Mouse (Mus musculus) adrenal gland, postnatal 10 days (tissue): ENCODE measurements at regions not wholly inside any gene's neighbourhood (a gene's known extent, or its start where the extent isn't known, plus 50 kb on each side); places are given as distances from the start of the nearest gene placed in this dataset.

Experiments
- DNase-seq: peaks from one replicate; pipeline ENCODE4 v3.0.0; 2021; ENCODE audit warnings: mixed read lengths

DNA sequence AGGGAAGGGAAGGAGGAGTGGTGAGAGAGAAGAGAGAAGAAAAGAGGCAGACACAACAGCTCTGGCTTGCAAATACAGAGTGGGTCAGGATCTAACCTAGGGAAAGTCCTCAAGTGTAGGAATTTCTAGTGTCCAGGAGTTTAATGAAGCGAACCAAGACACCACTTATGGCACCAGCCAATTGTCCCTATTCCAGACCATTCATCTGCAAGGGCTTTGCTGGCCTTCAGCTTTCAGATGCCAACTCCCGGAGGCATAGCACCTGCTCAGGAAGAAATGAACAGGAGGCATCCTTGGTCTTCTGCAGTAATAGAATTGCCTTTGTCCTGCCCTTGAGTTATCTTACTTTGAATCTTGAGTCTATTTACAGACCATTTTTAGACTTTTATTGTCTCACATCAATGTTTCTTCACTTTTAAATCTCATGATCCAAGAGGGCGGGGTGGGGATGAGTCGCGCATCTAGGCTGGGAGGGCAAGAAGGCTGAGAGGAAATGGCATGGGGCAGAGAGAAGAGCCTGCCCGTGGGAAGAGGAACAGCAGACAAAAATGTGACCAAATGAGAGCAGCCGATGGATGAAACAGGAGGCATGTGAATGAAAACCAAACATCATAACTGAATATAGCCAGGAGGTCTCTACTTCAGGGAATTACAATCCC lies 190.1 kb upstream of the Hmga2 start:
- no peak for DNase-seq

DNA sequence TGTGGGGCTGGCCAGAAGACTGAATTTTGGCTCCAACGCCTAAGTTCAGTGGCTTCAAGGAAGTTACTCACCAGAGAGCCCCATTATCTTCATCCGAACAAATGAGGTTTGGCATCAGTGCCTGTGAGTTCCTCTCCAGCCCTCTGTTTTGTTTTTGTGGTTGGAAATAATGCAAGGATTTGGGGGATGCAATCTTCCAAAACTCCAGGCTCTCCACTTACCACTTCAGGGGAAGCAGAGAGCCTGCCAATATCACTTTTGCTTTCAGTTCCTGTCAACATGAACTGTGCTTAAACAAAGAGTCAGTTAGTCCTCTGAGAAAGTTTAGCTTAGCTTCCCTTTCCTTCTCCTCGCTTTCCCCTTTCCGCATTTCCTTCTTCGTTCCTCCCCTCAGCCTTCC lies 189.4 kb upstream of the Hmga2 start:
- no peak for DNase-seq

DNA sequence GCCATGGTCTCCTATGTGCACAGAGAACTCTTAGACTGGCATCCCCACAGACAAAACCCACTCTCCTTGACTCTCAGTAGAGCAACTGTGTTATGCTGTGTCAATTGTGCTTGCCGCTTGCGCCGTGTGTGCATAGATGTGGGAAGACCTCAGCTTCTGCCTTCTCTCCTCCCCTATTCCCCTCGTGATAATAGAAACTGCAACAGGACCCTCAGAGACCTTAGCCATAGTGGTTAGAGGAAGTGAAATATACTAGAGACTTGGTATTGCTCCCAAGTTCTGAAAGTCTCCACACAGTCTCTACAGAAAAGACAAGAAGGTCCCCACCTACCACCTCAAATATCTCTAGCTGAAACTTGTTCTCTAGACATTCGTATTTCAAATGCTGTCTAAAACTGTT lies 188.2 kb upstream of the Hmga2 start:
- no peak for DNase-seq

DNA sequence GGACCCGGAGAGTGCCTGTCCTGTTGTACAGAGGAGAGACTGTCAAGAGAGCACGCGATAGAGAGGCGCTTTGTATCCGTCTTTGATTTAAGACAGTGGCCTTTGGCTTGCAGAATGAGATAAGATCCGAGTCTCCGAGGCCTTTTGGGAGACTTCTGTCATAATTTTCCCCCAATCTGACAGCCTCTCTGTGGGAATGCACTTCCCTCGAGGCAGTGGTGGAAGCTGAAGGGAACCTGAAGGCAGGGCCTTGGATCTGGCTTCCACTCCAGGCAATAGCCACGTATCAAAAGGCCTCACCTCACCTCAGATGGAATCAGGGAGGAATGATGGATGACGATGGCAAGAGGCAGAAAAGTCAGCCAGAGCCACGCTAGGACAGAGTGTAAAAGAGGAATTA lies 187.1 kb upstream of the Hmga2 start:
- DNase-seq: peak; percentile 26

DNA sequence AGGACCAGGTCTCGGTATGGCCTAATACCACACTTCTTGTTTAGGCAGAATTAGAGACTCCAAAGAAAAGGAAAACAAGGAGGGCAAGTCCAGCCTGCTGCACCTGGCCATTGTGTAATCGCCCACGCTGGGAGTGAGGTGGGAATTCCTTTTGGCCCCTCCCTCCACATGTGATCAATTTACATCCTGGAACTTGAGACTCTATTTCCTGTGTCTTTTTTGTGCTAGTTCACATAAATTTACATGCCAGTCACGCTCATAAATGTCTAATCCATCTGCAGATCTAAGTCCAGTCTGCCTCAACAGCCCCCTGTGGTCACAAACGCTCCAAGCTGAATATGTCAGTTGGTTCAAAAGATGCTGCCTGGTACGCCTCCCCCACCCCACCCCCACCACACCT lies 184.2 kb upstream of the Hmga2 start:
- DNase-seq: no peak

DNA sequence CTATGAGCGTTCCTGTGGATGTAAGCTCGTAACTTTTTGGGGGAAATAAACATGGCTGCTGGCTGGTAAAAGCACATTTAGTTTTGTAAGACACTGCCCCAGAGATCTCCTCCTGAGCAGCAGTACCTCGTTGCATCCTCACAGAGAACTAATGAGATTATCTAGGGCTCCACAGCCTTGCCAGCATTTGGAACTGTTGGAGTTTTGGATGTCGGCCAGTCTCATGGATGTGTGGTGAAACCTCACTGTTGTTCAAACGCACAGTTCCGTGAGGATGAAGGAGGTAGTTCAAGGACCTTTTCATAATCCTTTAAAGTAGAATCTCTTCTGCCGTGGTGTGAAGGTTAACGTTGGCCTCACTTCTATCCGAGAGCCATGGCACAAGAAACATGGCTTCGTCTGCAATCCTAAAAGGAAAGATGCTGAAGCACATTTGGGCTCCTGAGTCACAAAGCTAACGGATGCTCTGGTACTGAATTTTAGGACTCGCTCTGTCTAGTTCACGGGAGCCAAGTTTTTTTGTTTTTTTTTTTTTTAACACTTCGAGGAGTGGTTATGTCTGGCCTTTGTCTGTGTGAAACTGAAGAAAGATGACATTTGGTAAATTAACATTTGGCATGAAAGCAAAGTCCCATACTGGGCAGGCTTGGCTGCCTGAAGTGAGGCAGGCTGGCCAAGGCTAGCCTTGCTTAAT lies 179.1 kb upstream of the Hmga2 start:
- DNase-seq: peak; percentile 55

DNA sequence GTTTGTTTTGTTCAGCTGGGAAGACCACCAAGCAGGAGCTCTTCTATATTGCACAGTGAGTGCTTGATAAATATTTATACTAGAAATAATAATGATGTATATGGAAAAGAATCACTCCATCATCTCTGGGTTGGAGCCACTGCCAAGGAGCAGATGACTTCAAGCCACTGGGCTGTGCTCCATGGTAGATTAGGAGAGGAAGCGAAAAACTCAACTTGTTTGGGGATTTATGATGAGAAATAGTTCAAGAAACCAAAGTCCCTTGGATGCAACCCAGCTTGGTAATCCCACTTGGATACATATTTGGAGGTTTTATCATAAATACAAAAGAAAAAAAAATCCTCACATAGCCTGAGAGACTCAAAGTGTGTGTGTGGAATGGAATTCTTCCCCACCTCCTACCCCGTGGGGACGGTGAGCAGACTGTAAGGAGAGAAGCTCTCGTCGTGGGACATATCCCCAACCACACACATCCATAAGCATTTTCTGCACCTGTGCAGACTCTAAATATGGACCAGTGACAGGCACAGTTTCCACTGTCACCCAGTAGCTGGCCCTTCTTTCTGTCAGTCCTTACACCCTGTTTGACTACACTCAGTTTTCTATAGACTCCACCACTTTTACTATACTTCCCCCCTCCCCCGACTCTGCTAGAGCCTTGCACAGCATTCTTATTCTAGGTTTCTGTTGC lies 176.4 kb upstream of the Hmga2 start:
- no peak for DNase-seq

DNA sequence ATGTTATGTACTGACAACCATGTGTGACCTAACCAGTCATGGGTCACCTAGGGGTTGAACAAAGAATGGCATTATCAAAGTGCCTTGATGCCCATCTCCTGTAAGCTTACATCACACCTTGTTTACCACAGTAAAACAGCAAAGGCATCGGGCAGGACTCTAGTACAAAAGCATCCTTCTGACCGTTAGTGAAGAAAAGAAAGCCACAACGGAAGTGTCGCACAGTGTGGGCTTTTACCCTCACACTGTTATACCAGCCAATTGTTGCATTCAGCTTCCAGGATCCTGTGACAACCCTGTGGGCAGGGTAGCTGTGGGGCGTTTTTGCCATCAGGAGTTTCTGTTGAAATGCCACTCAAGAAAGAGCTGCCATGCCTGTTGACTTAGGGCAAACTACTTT lies 175.6 kb upstream of the Hmga2 start:
- no peak for DNase-seq

DNA sequence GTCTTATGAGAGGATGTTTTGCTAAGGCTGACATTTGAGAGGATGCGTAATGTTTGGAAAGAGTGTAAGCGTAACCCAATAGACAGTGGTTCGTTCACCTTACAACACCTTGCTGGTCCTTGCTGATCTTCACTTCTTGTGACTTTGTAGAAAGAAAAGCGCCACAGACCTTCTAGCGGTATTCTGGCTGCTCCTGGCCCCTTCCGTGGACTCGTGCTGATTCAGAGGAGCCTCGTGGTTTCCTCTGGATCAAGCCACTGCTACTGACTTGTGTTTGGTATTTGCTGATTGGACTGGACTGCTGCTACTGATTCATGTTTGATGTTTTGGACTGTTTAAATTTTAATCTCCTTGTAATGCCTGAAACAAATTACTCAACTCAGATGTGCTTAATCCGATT lies 174.1 kb upstream of the Hmga2 start:
- DNase-seq: no peak

DNA sequence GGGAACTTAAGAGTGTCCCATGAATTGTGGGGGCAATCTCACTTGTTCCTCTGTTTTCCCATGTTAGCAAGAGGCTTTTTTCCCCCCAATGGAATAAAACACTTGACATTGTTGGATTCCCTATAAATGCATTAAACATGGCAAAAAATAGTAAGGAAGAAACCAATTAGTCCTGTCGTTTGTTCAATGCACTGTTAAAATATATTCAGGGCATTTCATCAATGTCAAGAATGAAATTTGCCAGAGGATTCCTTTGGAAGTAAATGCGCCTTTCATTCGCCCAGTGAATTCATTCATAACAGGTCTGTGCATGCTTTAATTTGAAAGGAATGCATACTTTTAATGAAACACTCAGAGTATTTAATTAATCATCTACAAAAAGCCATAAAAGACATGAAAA lies 172.5 kb upstream of the Hmga2 start:
- no peak for DNase-seq

DNA sequence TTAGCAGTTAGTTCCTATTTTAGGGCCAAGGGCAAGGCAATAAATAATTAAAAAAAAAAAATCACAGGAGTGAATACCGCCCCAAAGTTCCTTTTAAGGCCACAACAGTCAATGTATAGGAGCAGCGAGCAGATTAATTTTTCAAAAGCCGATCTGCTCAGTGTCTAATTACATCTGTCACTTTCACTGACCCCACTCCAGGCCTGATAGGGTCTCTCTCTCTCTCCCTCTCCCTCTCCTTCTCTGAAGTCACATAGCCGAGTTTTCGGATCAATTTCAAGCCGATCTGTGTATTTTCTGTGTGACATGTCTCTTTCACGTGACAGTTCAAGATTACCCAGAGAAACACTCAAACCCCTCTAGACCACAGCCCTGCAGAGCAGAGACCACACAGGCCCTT lies 171.8 kb upstream of the Hmga2 start:
- no peak for DNase-seq

DNA sequence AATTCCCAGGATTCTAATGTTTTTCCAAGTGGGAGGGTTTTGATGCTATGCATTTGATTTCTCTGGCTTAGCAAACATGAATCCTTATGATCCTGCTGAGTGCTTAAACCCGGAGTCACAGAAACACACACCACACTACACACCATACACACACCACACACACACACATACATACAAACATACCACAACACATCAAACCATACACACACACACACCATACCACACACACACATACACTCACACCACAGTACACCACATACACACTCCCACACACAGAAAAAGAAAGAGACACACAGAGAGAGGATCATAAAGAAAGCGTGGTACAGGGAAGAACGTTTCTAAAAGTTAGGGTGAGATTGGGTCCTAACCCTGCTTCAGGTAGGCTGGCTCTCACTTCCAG lies 171.1 kb upstream of the Hmga2 start:
- no peak for DNase-seq

DNA sequence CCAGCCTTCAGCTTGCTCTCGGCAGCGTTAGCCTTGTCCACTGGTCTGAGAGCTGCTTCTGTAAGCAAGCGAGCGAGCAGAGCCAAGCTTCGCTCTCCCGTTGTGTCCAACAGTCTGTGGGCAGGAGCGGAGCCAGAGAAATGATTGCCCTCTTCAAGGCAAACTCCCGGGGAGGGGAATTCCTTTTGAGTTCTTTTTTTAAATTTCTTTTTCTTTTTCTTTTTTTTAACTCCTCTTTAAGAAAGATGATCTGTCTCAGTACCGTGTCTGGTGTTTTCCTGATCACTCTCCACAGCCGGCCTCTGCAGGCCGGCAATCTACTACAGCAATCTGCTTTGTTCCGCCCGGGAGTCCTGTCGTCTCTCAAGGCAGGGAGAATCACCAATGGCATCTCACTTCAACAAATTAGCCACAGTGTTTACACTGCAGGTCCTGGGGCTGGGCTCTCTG lies 170.6 kb upstream of the Hmga2 start:
- DNase-seq: peak; percentile 63

DNA sequence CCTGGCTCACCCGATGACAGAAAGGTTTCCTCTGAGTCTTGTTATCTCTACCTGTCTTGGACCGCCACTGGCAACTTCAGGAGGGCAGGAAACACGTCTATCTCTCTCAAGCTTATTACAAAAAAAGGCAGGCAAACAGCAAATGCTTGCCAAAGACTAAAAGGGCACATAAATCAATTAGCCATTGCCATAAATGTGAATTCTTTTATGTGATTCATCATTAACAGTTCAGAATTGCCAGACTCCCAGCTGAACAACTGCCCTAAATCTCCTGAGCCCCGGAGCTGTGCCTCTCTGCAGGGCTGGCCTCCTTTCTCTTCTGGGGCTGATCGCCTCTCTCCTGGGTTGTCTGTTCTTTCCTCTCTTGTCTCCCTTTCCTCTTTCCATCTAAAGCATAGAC lies 164.6 kb upstream of the Hmga2 start:
- no peak for DNase-seq

DNA sequence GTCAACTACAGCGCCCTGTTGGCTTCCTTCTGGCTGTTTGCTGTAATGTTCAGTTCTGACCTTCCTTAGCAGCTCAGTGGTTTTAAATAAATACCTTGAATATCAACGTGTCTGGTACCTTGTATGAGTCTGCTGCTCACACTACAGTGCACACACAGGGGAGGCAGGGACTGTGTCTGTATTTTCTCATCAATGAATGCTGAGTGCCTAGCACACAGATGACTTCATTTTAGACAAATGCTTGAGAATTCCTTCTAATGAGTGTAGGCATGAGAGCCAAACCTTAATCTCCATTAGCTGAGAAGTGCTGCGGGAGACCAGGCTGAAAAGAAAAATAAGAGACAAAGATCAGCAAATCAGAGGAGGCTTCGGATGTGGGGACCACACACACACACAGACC lies 162.0 kb upstream of the Hmga2 start:
- no peak for DNase-seq

DNA sequence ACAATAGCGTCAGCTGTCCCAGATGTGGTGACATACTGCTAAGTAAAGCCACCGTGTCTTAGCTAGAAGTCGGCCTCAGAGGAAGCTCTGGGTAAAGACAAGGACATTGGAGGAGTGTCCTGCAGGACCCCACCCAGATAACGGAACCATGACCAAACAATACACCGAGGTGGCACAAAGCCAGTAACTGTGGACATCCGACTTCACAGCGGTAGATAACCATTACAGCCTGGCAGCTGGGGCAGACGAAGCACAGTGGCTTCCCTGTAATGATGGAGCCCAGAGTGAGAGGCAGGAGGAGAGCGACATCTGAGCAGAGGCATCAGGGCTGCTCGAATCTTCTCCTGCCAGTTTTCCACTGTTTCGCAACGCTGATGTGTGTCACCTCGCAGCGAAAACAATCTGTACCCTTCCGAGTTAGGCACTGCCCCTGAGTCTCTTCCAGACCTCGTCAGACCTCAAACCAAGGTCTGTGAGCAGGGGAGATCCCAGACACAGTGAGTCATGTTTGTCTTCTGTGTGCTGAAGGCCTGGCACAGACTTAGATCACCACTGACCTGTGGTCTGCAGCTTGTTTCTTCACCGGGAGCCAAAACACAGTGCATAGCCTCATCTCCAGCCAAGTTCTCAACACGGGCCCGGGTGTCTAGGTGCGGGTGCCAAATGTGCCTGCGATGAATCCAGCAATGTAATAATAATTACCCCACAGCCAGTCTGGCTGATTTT lies 159.7 kb upstream of the Hmga2 start:
- DNase-seq: peak; percentile 81

DNA sequence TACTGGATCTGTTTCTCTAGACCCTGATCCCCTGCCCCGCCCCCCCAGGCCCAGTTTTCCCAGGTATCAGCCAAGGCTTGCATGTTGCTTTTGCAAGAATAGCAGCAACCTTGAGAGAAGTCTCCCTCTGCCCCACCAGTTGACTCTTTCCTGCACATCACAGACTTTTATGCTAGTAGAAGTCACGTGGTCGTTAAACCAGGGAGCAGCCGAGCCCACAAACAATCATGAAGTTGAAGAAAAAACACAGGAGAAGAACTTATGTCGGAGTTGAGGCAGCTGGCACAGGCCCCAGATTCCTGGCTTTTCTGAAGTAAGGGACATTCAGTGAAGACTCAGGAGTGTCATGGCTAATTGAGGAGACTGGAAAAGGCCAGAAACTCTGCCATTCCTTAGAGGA lies 158.9 kb upstream of the Hmga2 start:
- no peak for DNase-seq

DNA sequence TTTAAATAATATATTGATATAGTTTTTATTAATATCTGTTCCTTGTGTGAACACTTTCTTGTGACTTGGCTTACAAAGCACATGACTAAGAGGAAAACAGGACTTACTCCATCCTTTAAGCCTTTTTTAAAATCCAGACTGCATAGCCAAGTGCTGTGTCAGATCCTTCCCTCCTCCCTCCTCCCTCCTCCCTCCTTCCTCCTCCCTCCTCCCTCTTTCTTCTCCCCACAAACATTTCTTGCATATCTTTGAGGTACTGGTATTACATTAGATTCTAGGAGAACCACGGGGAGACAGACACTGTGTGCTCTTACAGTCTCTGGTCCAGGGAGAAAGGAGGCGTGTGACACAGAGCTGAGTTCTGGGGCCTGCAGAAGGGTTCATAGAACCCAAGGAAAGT lies 155.8 kb upstream of the Hmga2 start:
- DNase-seq: no peak

DNA sequence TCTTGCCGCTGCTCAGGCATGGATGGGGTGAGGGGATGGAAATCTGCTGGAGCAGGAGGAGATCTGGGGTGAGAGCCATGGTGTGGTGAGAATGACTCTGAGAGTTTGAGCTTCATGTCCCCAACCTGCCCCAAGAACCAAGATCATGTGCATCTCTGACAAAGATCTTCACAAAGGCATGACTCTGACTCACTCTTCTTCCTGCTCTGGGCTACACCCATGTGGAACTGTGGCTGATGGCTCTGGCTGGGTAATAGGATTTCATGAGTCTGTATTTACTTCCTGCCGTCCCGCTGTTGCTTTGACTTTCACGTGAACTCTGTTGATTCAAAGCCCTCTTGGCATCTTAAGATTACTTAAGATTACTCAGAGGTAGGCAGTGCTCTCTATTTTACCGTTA lies 151.8 kb upstream of the Hmga2 start:
- DNase-seq: no peak

DNA sequence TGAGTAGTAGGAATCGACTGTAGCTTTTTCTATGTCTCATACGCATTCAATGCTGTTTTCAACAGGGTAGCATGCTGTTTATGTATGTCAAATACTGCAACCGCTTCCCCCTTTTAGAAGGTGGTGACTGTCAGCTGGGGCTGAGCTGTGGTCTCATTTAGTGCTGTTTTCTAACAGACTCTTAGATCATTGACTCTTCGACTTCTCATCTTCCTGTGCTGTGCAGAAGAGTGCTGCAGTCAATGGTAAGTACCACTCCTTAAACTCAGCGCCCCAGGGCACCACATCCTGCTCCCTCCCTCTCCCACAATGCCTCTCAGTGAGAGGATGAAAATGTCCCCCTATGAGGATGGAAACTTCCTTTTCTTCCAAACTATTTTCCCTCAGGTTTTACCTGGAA lies 149.2 kb upstream of the Hmga2 start:
- DNase-seq: no peak

DNA sequence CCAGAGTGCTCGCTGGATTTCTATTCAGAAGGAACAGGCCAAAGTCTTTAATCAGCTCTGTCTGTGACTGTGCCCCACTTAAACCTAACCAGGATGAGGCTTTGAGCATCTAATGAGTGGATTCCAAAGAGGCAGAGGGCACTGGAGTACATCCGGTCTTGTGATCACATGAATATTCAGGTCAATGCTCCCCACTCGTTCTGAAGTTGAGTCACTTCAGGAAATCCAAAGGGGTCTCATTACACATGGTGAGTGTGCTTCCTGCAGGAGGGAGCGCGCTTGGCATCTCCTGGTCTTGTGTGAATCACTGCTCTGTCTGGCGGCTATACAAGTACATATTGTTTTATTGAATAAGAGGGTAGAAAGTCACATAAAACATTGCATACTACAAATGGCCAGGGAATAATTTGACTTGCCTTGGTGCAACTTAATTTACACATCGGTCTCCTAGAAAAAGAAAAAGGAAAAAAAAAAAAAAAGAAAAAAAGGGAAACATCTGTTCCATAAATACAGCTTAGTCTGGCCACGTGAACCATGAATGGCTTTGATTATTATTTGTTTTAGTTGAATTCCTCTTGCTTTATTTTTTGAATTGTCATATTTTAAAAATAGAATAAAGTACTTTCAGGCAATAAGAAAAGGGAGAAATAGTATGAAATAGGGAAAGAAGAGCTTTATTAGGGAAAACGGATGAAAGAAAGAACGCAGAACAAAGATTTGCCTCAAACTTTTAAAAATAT lies 148.1 kb upstream of the Hmga2 start:
- no peak for DNase-seq

DNA sequence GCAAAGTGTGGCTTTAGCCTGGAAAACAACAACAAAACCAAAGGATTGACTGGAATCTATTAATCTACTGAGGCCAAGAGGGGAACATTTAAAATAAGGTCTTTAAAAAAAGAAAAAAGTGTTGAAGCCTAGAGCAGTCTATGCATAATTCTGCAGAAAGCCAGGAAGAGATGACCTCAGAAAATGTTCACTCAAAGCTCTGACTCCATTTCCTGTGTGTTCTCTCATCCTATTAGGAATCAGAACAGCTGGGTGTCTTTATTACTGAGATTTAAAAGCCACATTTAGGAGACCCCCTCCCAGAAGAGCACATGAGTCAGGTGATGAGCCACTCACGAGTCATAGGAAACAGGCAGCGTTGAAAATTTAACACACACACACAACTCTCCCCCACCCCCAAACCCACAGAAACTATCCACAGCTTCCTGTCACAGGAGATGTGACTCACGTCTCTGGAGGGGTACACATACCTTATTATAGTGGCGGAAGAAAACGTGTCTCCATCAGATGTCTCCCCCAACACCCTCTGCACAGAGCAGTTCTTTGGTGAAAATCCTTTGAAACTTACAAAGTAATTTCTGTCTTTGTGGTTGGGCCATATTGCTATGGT lies 140.2 kb upstream of the Hmga2 start:
- DNase-seq: no peak
